Mouse (Mus musculus) embryonic facial prominence, embryonic 14.5 days (tissue): ENCODE measurements around the gene Acot7. TPM values are rescaled to one million over a fixed set of nuclear protein-coding genes. Genes with fewer than 3 reads are reported as not detected.

Experiments used
- ATAC-seq: fragments of 200-750 bp; cut with Nextera tagmentation; 2 replicates; pipeline ENCODE4 v1.8.0; 2017; ENCODE audit warnings: low read depth, moderate number of reproducible peaks, moderate TSS enrichment
- DNase-seq: peaks from one replicate; pipeline ENCODE4 v3.0.0-alpha.2; 2015; ENCODE audit warnings: low spot score
- H3K27ac ChIP-seq: fragments of 300-500 bp; sonication (generic); replicated peaks from 2 replicates; pipeline ENCODE4 v1.5.1; 2014; ENCODE audit warnings: low read depth, mild to moderate bottlenecking, low read length, moderate library complexity
- H3K27me3 ChIP-seq: fragments of 300-500 bp; sonication (generic); replicated peaks from 2 replicates; pipeline ENCODE4 v1.6.1; 2014; ENCODE audit warnings: low read length; ENCODE audit not compliant: control insufficient read depth, insufficient read depth
- H3K36me3 ChIP-seq: fragments of 300-500 bp; sonication (generic); 2 replicates; pipeline ENCODE4 v1.6.1; 2014; ENCODE audit warnings: low read length, mixed read lengths; ENCODE audit not compliant: control insufficient read depth, insufficient read depth
- H3K4me1 ChIP-seq: fragments of 300-500 bp; sonication (generic); 2 replicates; pipeline ENCODE4 v1.6.1; 2014; ENCODE audit warnings: antibody characterized with exemption, low read length; ENCODE audit not compliant: control insufficient read depth, insufficient read depth
- H3K4me2 ChIP-seq: fragments of 300-500 bp; sonication (generic); 2 replicates; pipeline ENCODE4 v1.6.1; 2014; ENCODE audit warnings: low read depth, mild to moderate bottlenecking, low read length, moderate library complexity, mixed read lengths
- H3K4me3 ChIP-seq: fragments of 300-500 bp; sonication (generic); 2 replicates; pipeline ENCODE4 v1.5.1; 2014; ENCODE audit warnings: low read depth, mild to moderate bottlenecking, low read length
- H3K9ac ChIP-seq: fragments of 300-500 bp; sonication (generic); 2 replicates; pipeline ENCODE4 v1.6.1; 2014; ENCODE audit warnings: low read depth, mild to moderate bottlenecking, low read length, moderate library complexity, mixed read lengths
- H3K9me3 ChIP-seq: fragments of 300-500 bp; sonication (generic); 2 replicates; pipeline ENCODE4 v1.6.1; 2016; ENCODE audit warnings: low read length; ENCODE audit not compliant: control insufficient read depth
- WGBS: fragments of 180-500 bp; shearing (Covaris S2); extraction: QIAGEN DNeasy Blood & Tissue Kit; methylation state at CpG from one replicate; pipeline ENCODE4 v1.1.7; 2014; 5-methylcytosine and 5-hydroxymethylcytosine counted together
- polyA plus RNA-seq: library from polyadenylated mRNA; unstranded; fragments of >200 nt; fragmentation: Nextera tagmentation; extraction: Ambion mirVana; gene quantifications from 2 replicates; pipeline ENCODE4 v1.2.1, GENCODE M21; 2014

The Acot7 gene
- polyA plus RNA-seq, 1 experiment from 2014 or later: 71.8 TPM

GRCm38 (mm10) chr4:152170286-152170685, 7.6 kb upstream of the Acot7 start:
- no peak overlapping the region for H3K27ac ChIP-seq
- no peak for DNase-seq
- peaks cover 5% of the 10 kb centered on the region; the same call in 1 of the 2 replicates for H3K27me3 ChIP-seq
- no peak for ATAC-seq
- H3K9ac ChIP-seq: no peak overlapping the region
- H3K36me3 ChIP-seq: no peaks in the 10 kb centered on the region
- no peak overlapping the region for H3K4me2 ChIP-seq
- no peaks in the 10 kb centered on the region for H3K4me1 ChIP-seq
- no peaks in the 10 kb centered on the region for H3K9me3 ChIP-seq
- WGBS: 78% methylated on average over 10 of the region's 10 CpGs
- no peak overlapping the region for H3K4me3 ChIP-seq

- 82% methylated on average over 6 of the region's 6 CpGs for WGBS
- Histone ChIP-seq H3K4me2 (no peak overlapping the region), H3K4me3 (no peak overlapping the region), H3K27me3 (peaks cover 5% of the 10 kb centered on the region; the same call in 1 of the 2 replicates), H3K27ac (no peak overlapping the region), H3K36me3 (no peaks in the 10 kb centered on the region), H3K4me1 (no peaks in the 10 kb centered on the region), H3K9ac (no peak overlapping the region), H3K9me3 (no peaks in the 10 kb centered on the region)
- DNase-seq (no peak), ATAC-seq (no peak)
Observed at GRCm38 (mm10) chr4:152171543-152171942, 6.4 kb upstream of the Acot7 start.

GRCm38 (mm10) chr4:152173041-152173440, 4.9 kb upstream of the Acot7 start:
- H3K4me2 ChIP-seq: no peak overlapping the region
- H3K27me3 ChIP-seq: peaks cover 5% of the 10 kb centered on the region; the same call in 1 of the 2 replicates
- ATAC-seq: no peak
- WGBS: 0% methylated on average over 5 of the region's 5 CpGs
- H3K36me3 ChIP-seq: no peaks in the 10 kb centered on the region
- H3K4me3 ChIP-seq: no peak overlapping the region
- no peak overlapping the region for H3K27ac ChIP-seq
- H3K9me3 ChIP-seq: no peaks in the 10 kb centered on the region
- peaks cover 5% of the 10 kb centered on the region for H3K4me1 ChIP-seq
- DNase-seq: peak; percentile 62
- H3K9ac ChIP-seq: no peak overlapping the region

- 80% methylated on average over 9 of the region's 9 CpGs for WGBS
- Histone ChIP-seq H3K4me2 (no peak overlapping the region), H3K4me1 (peaks cover 5% of the 10 kb centered on the region), H3K4me3 (no peak overlapping the region), H3K27ac (no peak overlapping the region), H3K9ac (no peak overlapping the region), H3K9me3 (no peaks in the 10 kb centered on the region), H3K27me3 (peaks cover 9% of the 10 kb centered on the region; the same call in 1 of the 2 replicates), H3K36me3 (no peaks in the 10 kb centered on the region)
- DNase-seq: no peak
- no peak for ATAC-seq
Observed at GRCm38 (mm10) chr4:152173956-152174355, 4.0 kb upstream of the Acot7 start.

- Histone ChIP-seq H3K4me2 (no peak overlapping the region), H3K27ac (no peak overlapping the region), H3K36me3 (no peaks in the 10 kb centered on the region), H3K4me1 (peaks cover 5% of the 10 kb centered on the region), H3K4me3 (no peak overlapping the region), H3K27me3 (peaks cover 18% of the 10 kb centered on the region), H3K9me3 (no peaks in the 10 kb centered on the region), H3K9ac (no peak overlapping the region)
- no peak for ATAC-seq
- WGBS: 73% methylated on average over 3 of the region's 3 CpGs
- no peak for DNase-seq
Observed at GRCm38 (mm10) chr4:152176638-152177037, 1.3 kb upstream of the Acot7 start.

GRCm38 (mm10) chr4:152177174-152177536, 779 bp upstream of the Acot7 start:
- Histone ChIP-seq H3K9me3 (no peaks in the 10 kb centered on the region), H3K36me3 (no peaks in the 10 kb centered on the region), H3K27ac (peak overlapping the region; percentile 24; the same call in 1 of the 2 replicates), H3K4me3 (peak overlapping the region; percentile 66), H3K4me1 (peaks cover 5% of the 10 kb centered on the region), H3K4me2 (peak overlapping the region; percentile 97), H3K27me3 (peaks cover 18% of the 10 kb centered on the region), H3K9ac (peak overlapping the region; percentile 92)
- WGBS: 63% methylated on average over 6 of the region's 6 CpGs
- ATAC-seq (no peak), DNase-seq (no peak)

- no peaks in the 10 kb centered on the region for H3K36me3 ChIP-seq
- H3K4me2 ChIP-seq: peak overlapping the region; percentile 97
- 1% methylated on average over 20 of the region's 35 CpGs for WGBS
- peaks cover 5% of the 10 kb centered on the region for H3K4me1 ChIP-seq
- H3K27me3 ChIP-seq: peaks cover 18% of the 10 kb centered on the region
- no peak overlapping the region for H3K27ac ChIP-seq
- no peaks in the 10 kb centered on the region for H3K9me3 ChIP-seq
- ATAC-seq (peak; percentile 57), DNase-seq (no peak)
- peak overlapping the region; percentile 92 for H3K9ac ChIP-seq
- H3K4me3 ChIP-seq: peak overlapping the region; percentile 66
Observed at GRCm38 (mm10) chr4:152178344-152178864, 470 bp downstream of the Acot7 start.

GRCm38 (mm10) chr4:152178916-152179705, 1.2 kb downstream of the Acot7 start:
- peak overlapping the region; percentile 92 for H3K9ac ChIP-seq
- H3K4me3 ChIP-seq: peak overlapping the region; percentile 66
- peaks cover 5% of the 10 kb centered on the region for H3K4me1 ChIP-seq
- peak overlapping the region; percentile 97 for H3K4me2 ChIP-seq
- no peaks in the 10 kb centered on the region for H3K36me3 ChIP-seq
- H3K27me3 ChIP-seq: peaks cover 18% of the 10 kb centered on the region
- H3K9me3 ChIP-seq: no peaks in the 10 kb centered on the region
- no peak for DNase-seq
- no peak overlapping the region for H3K27ac ChIP-seq
- ATAC-seq: no peak
- WGBS: 32% methylated on average over 15 of the region's 16 CpGs
